Mouse (Mus musculus) CH12.LX (cell line): Measurements from ENCODE around the gene Myo10.

Experiments used
- CTCF ChIP-seq, 2 experiments: IDR thresholded peaks in 1 of 2; conservative IDR thresholded peaks in 1 of 2; 2 replicates each; pipeline ENCODE4 v1.5.1; 2011 to 2012; ENCODE audit warnings: low read depth in 2 of 2, low read length in 2 of 2, improper control_type of control experiment in 1 of 2, inconsistent platforms in 1 of 2, mild to moderate bottlenecking in 1 of 2, moderate library complexity in 1 of 2
- EP300 ChIP-seq: IDR thresholded peaks from 2 replicates; pipeline ENCODE4 v1.6.1; 2011; ENCODE audit warnings: low read length, improper control_type of control experiment
- JUN ChIP-seq: IDR thresholded peaks from 2 replicates; pipeline ENCODE4 v1.6.1; 2011; ENCODE audit warnings: low read depth, mild to moderate bottlenecking, low read length, improper control_type of control experiment, moderate library complexity; ENCODE audit not compliant: insufficient read depth
- MAX ChIP-seq: IDR thresholded peaks from 2 replicates; pipeline ENCODE4 v1.6.1; 2011; ENCODE audit warnings: low read length, improper control_type of control experiment
- MXI1 ChIP-seq: IDR thresholded peaks from 2 replicates; pipeline ENCODE4 v1.6.1; 2011; ENCODE audit warnings: mild to moderate bottlenecking, low read depth, low read length, improper control_type of control experiment
- POLR2A ChIP-seq: IDR thresholded peaks from 2 replicates; pipeline ENCODE4 v1.6.1; 2011; ENCODE audit warnings: low read depth, mild to moderate bottlenecking, improper control_type of control experiment, low read length
- ZMIZ1 ChIP-seq: IDR thresholded peaks from 2 replicates; pipeline ENCODE4 v1.6.1; 2012; ENCODE audit warnings: low read depth, mild to moderate bottlenecking, inconsistent platforms, low read length, improper control_type of control experiment

DNA sequence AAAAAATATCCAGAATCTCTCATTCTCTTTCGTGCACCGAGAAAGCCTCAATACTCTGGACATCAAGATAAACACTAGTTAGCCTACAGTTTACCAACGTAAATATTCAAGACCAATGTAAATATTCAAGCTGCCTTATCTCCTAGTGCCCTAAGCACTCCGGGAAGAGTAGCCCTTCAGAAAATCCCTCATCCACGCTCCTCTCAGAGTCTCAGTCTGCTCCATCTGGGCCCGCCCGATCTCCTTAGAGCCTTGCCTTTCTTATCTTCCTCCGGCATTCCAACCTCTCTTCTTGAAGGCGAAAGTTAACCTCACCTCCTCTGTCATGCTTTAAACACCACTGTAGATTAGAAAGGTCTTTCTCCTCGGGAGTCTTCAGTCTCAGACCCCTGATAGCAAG, 13.1 kb upstream of the Myo10 start:
- TF ChIP-seq ZMIZ1: no peak
- no peak for TF ChIP-seq MXI1
- no peak for TF ChIP-seq MAX
- no peak for TF ChIP-seq JUN
- no peak for TF ChIP-seq CTCF (conservative IDR thresholded peaks at IDR 0.05 in 1 of 2, IDR thresholded peaks at IDR 0.05 in 1 of 2; ENCODE audit: low read depth in 2 of 2, low read length in 2 of 2)
- TF ChIP-seq EP300: no peak
- TF ChIP-seq POLR2A: no peak
